Mouse (Mus musculus): ENCODE results near the gene Scpep1. TPM values are rescaled to one million over a fixed set of nuclear protein-coding genes. Genes with fewer than 3 reads are reported as not detected.
"Not testable (repeated sequence)": the region's sequence is repeated elsewhere in the genome, so short reads cannot be mapped to it uniquely, and the experiment has no call there.

The Scpep1 gene
- polyA plus RNA-seq, 1 experiment from 2014 or later: 81.3 TPM

DNA sequence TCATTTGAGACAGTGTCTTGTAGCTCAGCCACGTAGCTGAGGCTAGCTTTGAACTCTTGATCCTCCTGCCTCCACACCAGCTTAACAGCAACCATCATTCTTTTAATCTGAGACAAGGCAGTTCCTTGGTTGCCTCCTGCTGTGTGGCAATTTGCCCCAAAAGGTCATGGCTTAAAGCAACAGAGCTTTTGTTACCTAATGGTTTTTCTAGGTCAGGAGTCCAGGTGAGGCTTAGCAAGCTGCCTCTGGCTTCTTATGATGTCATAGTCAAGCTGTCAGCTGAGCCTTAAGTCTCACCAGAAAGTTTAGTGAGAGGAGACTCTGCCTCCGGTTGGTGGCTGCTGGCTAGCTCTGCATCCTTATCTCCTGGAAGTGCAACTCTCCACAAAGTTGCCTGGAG is 49.6 kb downstream of the Scpep1 start:
- 25% methylated on average over 2 of the region's 2 CpGs for WGBS
- Histone ChIP-seq H3K4me2 (no peak overlapping the region), H3K9me3 (no peaks in the 10 kb centered on the region), H3K27me3 (no peaks in the 10 kb centered on the region), H3K27ac (no peak overlapping the region), H3K4me1 (no peaks in the 10 kb centered on the region), H3K9ac (no peak overlapping the region), H3K4me3 (no peak overlapping the region), H3K36me3 (no peaks in the 10 kb centered on the region)
- no peak for ATAC-seq (ENCODE audit: insufficient number of reproducible peaks, insufficient read depth, low FRiP score, low TSS enrichment, low read depth)

GRCm38 (mm10) chr11:88904080-88904479 is 51.2 kb downstream of the Scpep1 start:
- Histone ChIP-seq H3K27me3 (no peaks in the 10 kb centered on the region), H3K4me2 (no peak overlapping the region), H3K36me3 (no peaks in the 10 kb centered on the region), H3K9me3 (no peaks in the 10 kb centered on the region), H3K9ac (no peak overlapping the region), H3K27ac (no peak overlapping the region), H3K4me1 (no peaks in the 10 kb centered on the region), H3K4me3 (no peak overlapping the region)
- no peak for ATAC-seq (ENCODE audit: insufficient number of reproducible peaks, insufficient read depth, low FRiP score, low TSS enrichment, low read depth)
- 63% methylated on average over 2 of the region's 2 CpGs for WGBS

DNA sequence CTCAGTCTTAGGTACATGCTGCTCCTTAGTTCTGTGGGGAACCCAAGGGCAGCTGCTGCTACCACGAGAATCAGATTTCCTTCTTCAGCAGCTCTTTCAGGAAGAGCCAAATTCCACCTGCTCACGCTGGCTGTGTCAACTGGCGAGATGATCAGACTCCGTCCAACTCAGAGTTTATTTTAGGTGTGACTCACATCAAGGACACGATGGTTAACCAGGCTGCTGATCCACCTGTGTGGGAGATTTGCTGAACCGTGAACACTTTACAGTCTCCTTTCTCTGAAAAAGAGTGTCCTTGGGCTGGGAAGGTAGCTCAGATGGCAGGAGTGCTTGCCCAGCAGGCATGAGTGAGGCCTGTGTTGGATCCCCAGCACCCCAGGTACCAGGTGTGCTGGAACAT is 52.5 kb downstream of the Scpep1 start:
- Histone ChIP-seq H3K27me3 (no peaks in the 10 kb centered on the region), H3K4me3 (no peak overlapping the region), H3K4me2 (no peak overlapping the region), H3K27ac (no peak overlapping the region), H3K9ac (no peak overlapping the region), H3K9me3 (no peaks in the 10 kb centered on the region), H3K4me1 (0 out of 2 replicates have a peak, but pooled peaks cover 3% of the 10 kb centered on the region), H3K36me3 (no peaks in the 10 kb centered on the region)
- 86% methylated on average over 6 of the region's 6 CpGs for WGBS
- ATAC-seq (ENCODE audit: insufficient number of reproducible peaks, insufficient read depth, low FRiP score, low TSS enrichment, low read depth): no peak

GRCm38 (mm10) chr11:88901341-88901802 is 53.9 kb downstream of the Scpep1 start:
- H3K36me3 ChIP-seq: no peaks in the 10 kb centered on the region
- H3K27ac ChIP-seq: no peak overlapping the region
- ATAC-seq (ENCODE audit: insufficient number of reproducible peaks, insufficient read depth, low FRiP score, low TSS enrichment, low read depth): no peak
- H3K27me3 ChIP-seq: no peaks in the 10 kb centered on the region; the same call in 1 of the 2 replicates
- H3K4me1 ChIP-seq: 0 out of 2 replicates have a peak, but pooled peaks cover 9% of the 10 kb centered on the region
- H3K9ac ChIP-seq: no peak overlapping the region
- H3K4me3 ChIP-seq: no peak overlapping the region
- WGBS: 68% methylated on average over 7 of the region's 7 CpGs
- H3K4me2 ChIP-seq: no peak overlapping the region
- H3K9me3 ChIP-seq: no peaks in the 10 kb centered on the region

GRCm38 (mm10) chr11:88899561-88899960 is 55.7 kb downstream of the Scpep1 start:
- Histone ChIP-seq H3K4me3 (no peak overlapping the region), H3K4me2 (no peak overlapping the region), H3K27me3 (no peaks in the 10 kb centered on the region; the same call in 1 of the 2 replicates), H3K9ac (no peak overlapping the region), H3K27ac (no peak overlapping the region), H3K36me3 (no peaks in the 10 kb centered on the region), H3K9me3 (no peaks in the 10 kb centered on the region), H3K4me1 (0 out of 2 replicates have a peak, but pooled peaks cover 9% of the 10 kb centered on the region)
- ATAC-seq (ENCODE audit: insufficient number of reproducible peaks, insufficient read depth, low FRiP score, low TSS enrichment, low read depth): no peak
- 82% methylated on average over 6 of the region's 6 CpGs for WGBS

DNA sequence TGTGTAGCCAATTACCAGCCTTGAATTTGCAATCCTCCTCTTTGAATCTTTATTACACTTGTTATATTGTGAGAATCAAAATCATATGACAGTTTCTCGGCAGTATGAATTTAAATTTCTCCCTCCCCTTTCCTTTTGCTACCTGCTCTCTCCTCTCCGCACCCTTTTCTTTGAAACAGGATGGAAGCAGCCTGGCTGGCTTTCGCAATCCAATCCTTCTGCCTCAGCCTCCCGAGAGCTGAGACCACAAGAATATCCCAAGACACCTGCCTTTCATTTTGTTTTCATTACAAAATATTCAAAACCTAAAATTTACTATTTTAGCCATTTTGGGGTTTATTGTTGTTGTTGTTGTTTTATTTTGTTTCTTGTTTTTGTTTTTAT is 56.9 kb downstream of the Scpep1 start:
- no peaks in the 10 kb centered on the region for H3K36me3 ChIP-seq
- WGBS: 54% methylated on average over 4 of the region's 4 CpGs
- no peak overlapping the region for H3K4me3 ChIP-seq
- H3K9ac ChIP-seq: no peak overlapping the region
- ATAC-seq (ENCODE audit: insufficient number of reproducible peaks, insufficient read depth, low FRiP score, low TSS enrichment, low read depth): no peak
- no peak overlapping the region for H3K27ac ChIP-seq
- no peaks in the 10 kb centered on the region for H3K9me3 ChIP-seq
- no peak overlapping the region for H3K4me2 ChIP-seq
- no peaks in the 10 kb centered on the region; the same call in 1 of the 2 replicates for H3K27me3 ChIP-seq
- H3K4me1 ChIP-seq: 0 out of 2 replicates have a peak, but pooled peaks cover 9% of the 10 kb centered on the region

GRCm38 (mm10) chr11:88897624-88898379 is 57.5 kb downstream of the Scpep1 start:
- Histone ChIP-seq H3K4me1 (0 out of 2 replicates have a peak, but pooled peaks cover 9% of the 10 kb centered on the region), H3K4me3 (peak overlapping the region; percentile 12), H3K27me3 (no peaks in the 10 kb centered on the region; the same call in 1 of the 2 replicates), H3K36me3 (no peaks in the 10 kb centered on the region), H3K4me2 (peak overlapping the region; percentile 44), H3K9ac (peak overlapping the region; percentile 52; the same call in 1 of the 2 replicates), H3K9me3 (no peaks in the 10 kb centered on the region), H3K27ac (no peak overlapping the region)
- no peak for ATAC-seq (ENCODE audit: insufficient number of reproducible peaks, insufficient read depth, low FRiP score, low TSS enrichment, low read depth)
- 31% methylated on average over 15 of the region's 15 CpGs for WGBS

DNA sequence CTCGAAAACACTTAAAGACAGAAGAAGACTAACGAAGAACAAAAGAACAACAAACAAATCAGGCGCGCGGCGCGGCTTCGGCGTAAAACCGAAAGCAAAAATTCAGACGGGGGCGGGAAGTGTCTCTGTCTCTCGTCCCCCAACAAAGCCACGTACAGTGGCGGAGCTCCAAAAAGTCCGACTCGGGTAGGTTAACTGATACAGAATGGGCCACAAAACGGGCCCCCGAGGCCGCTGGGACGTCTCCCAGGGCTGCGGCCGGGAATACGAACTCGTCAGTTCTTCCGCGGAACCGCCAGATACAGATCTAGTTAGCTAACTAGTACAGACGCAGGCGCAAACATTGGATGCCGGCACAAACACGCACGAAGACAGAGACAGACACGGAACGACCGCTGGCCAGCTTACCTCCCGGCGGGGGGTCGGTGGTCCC is 59.4 kb downstream of the Scpep1 start:
- not testable (repeated sequence) for H3K27ac ChIP-seq; ATAC-seq (ENCODE audit: insufficient number of reproducible peaks, insufficient read depth, low FRiP score, low TSS enrichment, low read depth); H3K4me1 ChIP-seq; H3K36me3 ChIP-seq; H3K27me3 ChIP-seq; H3K9me3 ChIP-seq; H3K9ac ChIP-seq
- Histone ChIP-seq H3K4me2 (peak overlapping the region; percentile 34), H3K4me3 (peak overlapping the region; percentile 33)
- 41% methylated on average over 27 of the region's 39 CpGs for WGBS

DNA sequence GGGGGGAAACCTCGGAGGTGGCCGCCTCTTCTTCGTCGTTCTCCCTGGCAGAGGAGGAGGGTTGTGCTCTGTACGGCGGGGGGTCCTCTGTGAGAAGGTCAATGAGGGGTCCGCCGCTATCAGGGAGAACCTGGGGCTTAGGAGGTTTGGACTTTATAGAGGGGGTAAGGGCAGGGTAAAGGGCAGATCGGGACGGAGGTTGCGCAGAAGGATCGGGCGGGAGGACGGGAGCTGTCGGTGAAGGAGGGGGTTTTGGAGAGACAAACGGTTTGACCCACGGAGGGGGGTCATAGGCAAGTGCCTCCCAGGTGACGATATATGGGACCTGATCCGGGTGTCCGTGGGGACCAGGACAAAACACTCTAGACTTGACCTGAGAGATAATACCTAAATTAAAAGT is 60.0 kb downstream of the Scpep1 start:
- 0 out of 2 replicates have a peak overlapping the region, but pooled peaks have one; percentile 33 for H3K4me3 ChIP-seq
- H3K27ac ChIP-seq: not testable (repeated sequence)
- WGBS: 56% methylated on average over 16 of the region's 20 CpGs

GRCm38 (mm10) chr11:88894279-88894678 is 61.0 kb downstream of the Scpep1 start:
- not testable (repeated sequence) for H3K4me3 ChIP-seq; H3K9ac ChIP-seq; H3K9me3 ChIP-seq; H3K4me1 ChIP-seq; ATAC-seq (ENCODE audit: insufficient number of reproducible peaks, insufficient read depth, low FRiP score, low TSS enrichment, low read depth); H3K36me3 ChIP-seq; H3K27me3 ChIP-seq; H3K4me2 ChIP-seq; H3K27ac ChIP-seq
- 92% methylated on average over 12 of the region's 14 CpGs for WGBS

More for the DNA sequence above, 60.0 kb downstream of the Scpep1 start:
- H3K4me2 ChIP-seq: peak overlapping the region; percentile 24; the same call in 1 of the 2 replicates
- H3K9ac ChIP-seq; H3K36me3 ChIP-seq; H3K9me3 ChIP-seq; H3K27me3 ChIP-seq; H3K4me1 ChIP-seq; ATAC-seq (ENCODE audit: insufficient number of reproducible peaks, insufficient read depth, low FRiP score, low TSS enrichment, low read depth): not testable (repeated sequence)

DNA sequence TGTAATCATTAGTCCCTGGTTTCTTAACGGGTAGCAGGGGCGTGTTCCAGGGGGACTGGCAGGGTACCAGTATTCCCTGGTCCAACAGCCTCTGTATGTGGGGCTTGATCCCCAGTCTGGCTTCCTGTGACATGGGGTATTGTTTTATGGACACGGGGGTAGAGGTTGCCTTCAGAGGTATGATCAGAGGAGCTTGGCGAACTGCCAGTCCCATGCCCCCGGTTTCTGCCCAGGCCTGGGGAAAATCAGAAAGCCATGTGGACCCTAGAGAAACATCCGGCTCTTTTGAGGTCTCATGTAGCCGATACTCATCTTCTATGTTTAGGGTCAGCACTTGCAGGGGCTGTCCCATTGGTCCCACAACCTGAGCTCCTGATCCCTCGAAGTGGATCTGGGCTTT is 61.8 kb downstream of the Scpep1 start:
- ATAC-seq (ENCODE audit: insufficient number of reproducible peaks, insufficient read depth, low FRiP score, low TSS enrichment, low read depth); H3K4me1 ChIP-seq; H3K36me3 ChIP-seq; H3K27me3 ChIP-seq; H3K27ac ChIP-seq; H3K9ac ChIP-seq; H3K4me2 ChIP-seq; H3K9me3 ChIP-seq; H3K4me3 ChIP-seq: not testable (repeated sequence)
- WGBS: 87% methylated on average over 3 of the region's 8 CpGs

- H3K27ac ChIP-seq; H3K9ac ChIP-seq; H3K27me3 ChIP-seq; H3K4me3 ChIP-seq; H3K36me3 ChIP-seq; H3K9me3 ChIP-seq; H3K4me1 ChIP-seq; H3K4me2 ChIP-seq; ATAC-seq (ENCODE audit: insufficient number of reproducible peaks, insufficient read depth, low FRiP score, low TSS enrichment, low read depth): not testable (repeated sequence)
- WGBS: 96% methylated on average over 23 of the region's 24 CpGs
Measured at GRCm38 (mm10) chr11:88892789-88893188, 62.5 kb downstream of the Scpep1 start.

Data from embryonic facial prominence, embryonic 13.5 days (tissue).